ENCODE assay signal across 8 mouse cellular contexts in genomic region chrX:75764794-75765328, GRCm38 (mm10).
DNase-seq lines count a peak whose midpoint lies in the region; ATAC-seq and TF ChIP-seq lines count a peak whose summit lies in the region.

No protein-coding gene starts in this region.

- H3K36me3 ChIP-seq in heart, embryonic 15.5 days: no peaks in the 10 kb centered on the region
- H3K36me3 ChIP-seq in hindbrain, embryonic 16.5 days (ENCODE audit: control insufficient read depth, insufficient read depth, low read length): no peaks in the 10 kb centered on the region
- no peaks in the 10 kb centered on the region for H3K36me3 ChIP-seq in midbrain, embryonic 16.5 days (ENCODE audit: control insufficient read depth, insufficient read depth, low read length)

- no peak for TF ChIP-seq POLR2A in bone marrow, adult 2 months (IDR thresholded peaks at IDR 0.05; ENCODE audit: borderline replicate concordance, control insufficient read depth, low read depth, low read length)

- peak overlapping the region; percentile 78 for H3K27ac ChIP-seq in heart, embryonic 15.5 days
- H3K27ac ChIP-seq in bone marrow, adult 2 months (ENCODE audit: control insufficient read depth, insufficient read depth, low read depth, low read length, poor library complexity): no peak overlapping the region
- H3K27ac ChIP-seq in hindbrain, embryonic 16.5 days (ENCODE audit: low read depth, low read length): peak overlapping the region; percentile 79
- peak overlapping the region; percentile 73 for H3K27ac ChIP-seq in midbrain, embryonic 16.5 days (ENCODE audit: low read length)

- peak overlapping the region; percentile 57 for H3K4me3 ChIP-seq in heart, embryonic 15.5 days
- H3K4me3 ChIP-seq in bone marrow, adult 2 months (replicated peaks; ENCODE audit: control insufficient read depth, low read depth, low read length): peak overlapping the region; percentile 79
- H3K4me3 ChIP-seq in hindbrain, embryonic 16.5 days (ENCODE audit: low read length): peak overlapping the region; percentile 47
- H3K4me3 ChIP-seq in midbrain, embryonic 16.5 days (ENCODE audit: low read depth, low read length): peak overlapping the region; percentile 44

- ATAC-seq in heart, embryonic 15.5 days (replicated peaks; ENCODE audit: insufficient number of reproducible peaks, insufficient read depth, low FRiP score, low read depth): no peak
- ATAC-seq in hindbrain, embryonic 16.5 days: peak; percentile 80
- ATAC-seq in midbrain, embryonic 16.5 days: peak; percentile 63

- H3K27me3 ChIP-seq in heart, embryonic 15.5 days: no peaks in the 10 kb centered on the region
- H3K27me3 ChIP-seq in hindbrain, embryonic 16.5 days (replicated peaks; ENCODE audit: control insufficient read depth, insufficient read depth, low read length): no peaks in the 10 kb centered on the region
- no peaks in the 10 kb centered on the region for H3K27me3 ChIP-seq in midbrain, embryonic 16.5 days (ENCODE audit: control insufficient read depth, insufficient read depth, low read depth, low read length)

- H3K9me3 ChIP-seq in heart, embryonic 15.5 days (replicated peaks): no peaks in the 10 kb centered on the region
- H3K9me3 ChIP-seq in hindbrain, embryonic 16.5 days (ENCODE audit: control insufficient read depth, low read length): no peaks in the 10 kb centered on the region
- H3K9me3 ChIP-seq in midbrain, embryonic 16.5 days (replicated peaks; ENCODE audit: control insufficient read depth, low read length, poor library complexity, severe bottlenecking): no peaks in the 10 kb centered on the region

- no peak for DNase-seq in heart, postnatal 10 days
- DNase-seq in thymus, postnatal 4 days: no peak
- no peak for DNase-seq in adrenal gland, postnatal 10 days
- DNase-seq in frontal cortex, postnatal 36 days (ENCODE audit: low spot score in 2 of 2): no peak

- H3K4me1 ChIP-seq in heart, embryonic 15.5 days (replicated peaks): no peaks in the 10 kb centered on the region; the same call in 1 of the 2 replicates
- no peaks in the 10 kb centered on the region; the same call in 1 of the 2 replicates for H3K4me1 ChIP-seq in bone marrow, adult 2 months (ENCODE audit: control insufficient read depth, insufficient read depth, low read length)
- H3K4me1 ChIP-seq in hindbrain, embryonic 16.5 days (ENCODE audit: control insufficient read depth, insufficient read depth, low read depth, low read length): no peaks in the 10 kb centered on the region
- peaks cover 10% of the 10 kb centered on the region for H3K4me1 ChIP-seq in midbrain, embryonic 16.5 days (ENCODE audit: control insufficient read depth, insufficient read depth, low read length)

- H3K9ac ChIP-seq in heart, embryonic 15.5 days: peak overlapping the region; percentile 41
- peak overlapping the region; percentile 68 for H3K9ac ChIP-seq in hindbrain, embryonic 16.5 days (ENCODE audit: low read depth, low read length)
- peak overlapping the region; percentile 60 for H3K9ac ChIP-seq in midbrain, embryonic 16.5 days (ENCODE audit: low read depth, low read length)

- intact Hi-C loops in heart, postnatal 10 days (cut with DNase I): no loop called here

- H3K4me2 ChIP-seq in heart, embryonic 15.5 days: peak overlapping the region; percentile 62
- H3K4me2 ChIP-seq in hindbrain, embryonic 16.5 days (ENCODE audit: low read length): peak overlapping the region; percentile 62
- H3K4me2 ChIP-seq in midbrain, embryonic 16.5 days (ENCODE audit: low read length): peak overlapping the region; percentile 62

- 28% methylated on average over 7 of the region's 7 CpGs for WGBS in heart, embryonic 15.5 days
- 37% methylated on average over 7 of the region's 7 CpGs for WGBS in bone marrow, adult 2 months
- WGBS in hindbrain, embryonic 16.5 days: 35% methylated on average over 7 of the region's 7 CpGs
- WGBS in midbrain, embryonic 16.5 days: 35% methylated on average over 7 of the region's 7 CpGs

- no peak for TF ChIP-seq CTCF in bone marrow, adult 2 months (IDR thresholded peaks at IDR 0.05; ENCODE audit: control insufficient read depth, insufficient read depth, low read length)
